Mouse (Mus musculus) midbrain, embryonic 13.5 days (tissue): Measurements from ENCODE around the gene Trappc3. TPM values are rescaled to one million over a fixed set of nuclear protein-coding genes. Genes with fewer than 3 reads are reported as not detected.

Experiments used
- ATAC-seq: fragments of 200-750 bp; cut with Nextera tagmentation; 2 replicates; pipeline ENCODE4 v1.8.0; 2017; ENCODE audit warnings: mild to moderate bottlenecking, moderate TSS enrichment, moderate library complexity
- H3K27ac ChIP-seq: fragments of 300-500 bp; sonication (generic); 2 replicates; pipeline ENCODE4 v1.5.1; 2015; ENCODE audit warnings: inconsistent platforms, mild to moderate bottlenecking, moderate library complexity
- H3K27me3 ChIP-seq: fragments of 300-500 bp; sonication (generic); 2 replicates; pipeline ENCODE4 v1.6.1; 2015; ENCODE audit warnings: mild to moderate bottlenecking, inconsistent platforms
- H3K36me3 ChIP-seq: fragments of 300-500 bp; sonication (generic); 2 replicates; pipeline ENCODE4 v1.6.1; 2015; ENCODE audit warnings: mild to moderate bottlenecking, inconsistent platforms
- H3K4me1 ChIP-seq: fragments of 300-500 bp; sonication (generic); replicated peaks from 2 replicates; pipeline ENCODE4 v1.6.1; 2015; ENCODE audit warnings: inconsistent platforms
- H3K4me2 ChIP-seq: fragments of 300-500 bp; sonication (generic); replicated peaks from 2 replicates; pipeline ENCODE4 v1.6.1; 2015; ENCODE audit warnings: moderate library complexity, mild to moderate bottlenecking, inconsistent platforms
- H3K4me3 ChIP-seq: fragments of 300-500 bp; sonication (generic); replicated peaks from 2 replicates; pipeline ENCODE4 v1.5.1; 2015; ENCODE audit warnings: mild to moderate bottlenecking, inconsistent platforms
- H3K9ac ChIP-seq: fragments of 300-500 bp; sonication (generic); replicated peaks from 2 replicates; pipeline ENCODE4 v1.6.1; 2015; ENCODE audit warnings: mild to moderate bottlenecking, inconsistent platforms
- H3K9me3 ChIP-seq: fragments of 300-500 bp; sonication (generic); 2 replicates; pipeline ENCODE4 v1.6.1; 2016; ENCODE audit warnings: mild to moderate bottlenecking, inconsistent platforms
- WGBS: fragments of 180-500 bp; shearing (Covaris S2); methylation state at CpG from one replicate; pipeline ENCODE4 v1.1.7; 2015; 5-methylcytosine and 5-hydroxymethylcytosine counted together
- polyA plus RNA-seq: library from polyadenylated mRNA; unstranded; fragments of >200 nt; fragmentation: Nextera tagmentation; extraction: Ambion mirVana; gene quantifications from 2 replicates; pipeline ENCODE4 v1.2.1, GENCODE M21; 2015

The Trappc3 gene
- polyA plus RNA-seq, 1 experiment from 2014 or later, result 149 TPM

DNA sequence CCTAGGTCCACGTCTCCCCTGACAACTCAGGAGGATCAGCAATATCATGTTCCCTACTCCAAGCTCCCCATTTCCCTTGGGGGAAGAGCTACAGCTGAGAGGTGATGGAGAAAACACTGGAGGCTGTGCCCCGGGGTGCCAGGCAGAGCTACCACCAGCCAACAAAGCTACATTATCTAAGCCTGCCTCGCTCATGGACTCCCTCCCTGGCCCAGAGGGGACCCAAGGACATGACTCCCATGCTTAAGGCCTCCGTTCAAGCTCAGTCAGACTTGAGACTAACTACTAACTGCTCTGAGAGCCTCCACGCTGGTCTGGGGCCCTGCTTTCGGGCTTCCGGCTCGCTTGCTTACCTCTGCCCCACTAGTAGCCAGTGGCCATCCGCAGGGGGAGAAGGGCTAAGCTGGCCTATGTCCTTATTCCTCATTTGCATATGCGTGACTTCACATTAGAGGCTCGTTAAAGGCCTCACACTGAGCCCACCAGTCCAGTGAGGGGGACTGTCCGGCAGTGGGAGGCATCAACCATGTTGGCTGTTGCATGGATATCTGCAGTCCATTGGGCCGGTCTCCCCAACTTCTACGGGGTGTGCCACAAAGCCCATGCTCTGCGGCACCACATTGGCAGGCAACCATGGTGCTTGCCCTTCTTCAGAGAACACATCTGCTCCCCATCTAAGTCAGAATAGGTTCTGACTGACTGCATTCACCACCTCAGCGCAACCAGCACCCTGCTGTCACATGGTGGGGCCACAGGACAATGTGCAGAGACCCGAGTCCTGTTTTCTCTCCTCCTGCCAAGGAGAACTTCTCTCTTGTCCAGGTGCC lies 9.5 kb upstream of the Trappc3 start:
- no peak for ATAC-seq
- 70% methylated on average over 17 of the region's 17 CpGs for WGBS
- H3K4me2 ChIP-seq, result peak overlapping the region; percentile 100

DNA sequence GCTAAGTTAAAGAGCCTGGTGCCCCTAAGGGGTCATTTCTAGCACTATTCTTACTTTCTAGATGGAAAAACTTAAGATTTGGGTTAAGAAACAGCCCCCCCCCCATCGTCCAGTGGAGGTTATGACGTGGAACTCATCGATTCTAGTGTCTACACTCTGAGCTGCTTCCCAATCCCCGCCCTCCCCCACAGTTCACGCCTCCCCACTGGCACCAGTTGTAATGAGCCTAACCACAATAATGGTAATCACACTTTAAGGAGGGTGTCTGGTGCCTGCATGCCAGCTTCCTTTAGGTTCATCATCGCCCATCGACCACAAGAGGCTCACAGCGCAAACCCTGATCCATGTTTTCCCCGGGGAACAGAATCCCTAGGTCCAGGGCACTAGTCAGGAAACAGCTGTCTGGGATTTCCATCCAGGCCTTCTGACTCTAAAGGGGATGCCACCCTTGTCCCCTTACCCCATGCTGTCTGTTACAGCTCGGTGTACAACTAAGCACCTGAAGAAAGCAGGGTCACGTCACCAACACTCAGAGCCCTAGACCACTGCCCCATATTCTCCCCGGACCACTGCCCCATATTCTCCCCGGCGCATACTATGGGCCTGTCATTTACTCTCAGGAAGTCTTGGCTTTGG lies 8.4 kb upstream of the Trappc3 start:
- WGBS, result 74% methylated on average over 14 of the region's 14 CpGs
- Histone ChIP-seq H3K4me1 (peaks cover 76% of the 10 kb centered on the region), H3K9ac (peak overlapping the region; percentile 94), H3K36me3 (peaks cover 3% of the 10 kb centered on the region; the same call in 1 of the 2 replicates), H3K4me2 (peak overlapping the region; percentile 100), H3K4me3 (peak overlapping the region; percentile 99), H3K27me3 (no peaks in the 10 kb centered on the region), H3K9me3 (no peaks in the 10 kb centered on the region), H3K27ac (peak overlapping the region; percentile 96; the same call in 1 of the 2 replicates)
- ATAC-seq, result no peak

More for the DNA sequence above, 9.5 kb upstream of the Trappc3 start:
- peak overlapping the region; percentile 11; the same call in 1 of the 2 replicates for H3K4me3 ChIP-seq
- H3K4me1 ChIP-seq, result peaks cover 79% of the 10 kb centered on the region
- peaks cover 7% of the 10 kb centered on the region; the same call in 1 of the 2 replicates for H3K36me3 ChIP-seq
- no peaks in the 10 kb centered on the region for H3K9me3 ChIP-seq
- no peak overlapping the region for H3K27ac ChIP-seq
- peak overlapping the region; percentile 30; the same call in 1 of the 2 replicates for H3K9ac ChIP-seq
- H3K27me3 ChIP-seq, result no peaks in the 10 kb centered on the region

DNA sequence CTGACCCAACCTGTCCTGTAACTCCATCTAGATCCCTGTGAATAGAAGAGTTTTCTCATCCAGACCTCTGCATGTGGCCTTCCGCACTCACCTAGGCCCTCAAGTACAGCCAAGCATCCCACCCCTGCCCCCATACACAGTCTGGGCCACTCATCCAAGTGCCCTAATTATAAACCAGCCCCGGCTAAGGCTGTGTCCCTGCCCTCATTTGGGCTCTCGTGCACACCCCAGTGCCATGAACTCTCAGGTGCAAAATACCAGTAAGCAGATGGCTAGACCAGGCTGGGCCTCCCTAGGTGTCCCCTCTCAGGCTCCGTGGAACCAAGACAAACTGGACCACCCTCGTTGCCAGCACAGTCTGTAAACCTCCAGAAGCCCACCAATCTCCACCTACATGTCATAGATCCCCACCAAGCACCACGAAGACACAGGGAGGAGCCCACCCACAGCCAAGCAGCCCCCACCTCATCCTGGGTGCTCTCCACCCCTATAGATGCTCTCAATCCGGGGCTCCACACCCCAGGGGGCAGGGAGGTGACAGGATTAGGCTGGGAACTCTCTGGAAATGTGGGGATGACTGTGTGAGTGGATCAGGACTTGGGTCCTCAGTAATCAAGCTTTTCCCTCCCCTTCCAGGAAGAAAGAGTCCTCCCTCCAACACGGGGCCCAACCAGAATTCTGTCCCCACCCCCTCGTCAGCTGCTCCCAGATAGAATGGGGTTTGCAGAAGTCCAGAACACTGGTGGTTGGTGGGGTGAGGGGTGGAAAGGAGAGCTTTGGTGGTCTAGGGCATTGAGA lies 7.6 kb upstream of the Trappc3 start:
- peak overlapping the region; percentile 99 for H3K4me3 ChIP-seq
- H3K4me1 ChIP-seq, result peaks cover 76% of the 10 kb centered on the region
- 20% methylated on average over 9 of the region's 9 CpGs for WGBS
- H3K27ac ChIP-seq, result peak overlapping the region; percentile 96
- no peaks in the 10 kb centered on the region for H3K9me3 ChIP-seq
- H3K4me2 ChIP-seq, result peak overlapping the region; percentile 100
- 0 out of 2 replicates have a peak, but pooled peaks have one; percentile 1 for ATAC-seq
- peak overlapping the region; percentile 94 for H3K9ac ChIP-seq
- no peaks in the 10 kb centered on the region for H3K27me3 ChIP-seq
- H3K36me3 ChIP-seq, result peaks cover 3% of the 10 kb centered on the region; the same call in 1 of the 2 replicates

DNA sequence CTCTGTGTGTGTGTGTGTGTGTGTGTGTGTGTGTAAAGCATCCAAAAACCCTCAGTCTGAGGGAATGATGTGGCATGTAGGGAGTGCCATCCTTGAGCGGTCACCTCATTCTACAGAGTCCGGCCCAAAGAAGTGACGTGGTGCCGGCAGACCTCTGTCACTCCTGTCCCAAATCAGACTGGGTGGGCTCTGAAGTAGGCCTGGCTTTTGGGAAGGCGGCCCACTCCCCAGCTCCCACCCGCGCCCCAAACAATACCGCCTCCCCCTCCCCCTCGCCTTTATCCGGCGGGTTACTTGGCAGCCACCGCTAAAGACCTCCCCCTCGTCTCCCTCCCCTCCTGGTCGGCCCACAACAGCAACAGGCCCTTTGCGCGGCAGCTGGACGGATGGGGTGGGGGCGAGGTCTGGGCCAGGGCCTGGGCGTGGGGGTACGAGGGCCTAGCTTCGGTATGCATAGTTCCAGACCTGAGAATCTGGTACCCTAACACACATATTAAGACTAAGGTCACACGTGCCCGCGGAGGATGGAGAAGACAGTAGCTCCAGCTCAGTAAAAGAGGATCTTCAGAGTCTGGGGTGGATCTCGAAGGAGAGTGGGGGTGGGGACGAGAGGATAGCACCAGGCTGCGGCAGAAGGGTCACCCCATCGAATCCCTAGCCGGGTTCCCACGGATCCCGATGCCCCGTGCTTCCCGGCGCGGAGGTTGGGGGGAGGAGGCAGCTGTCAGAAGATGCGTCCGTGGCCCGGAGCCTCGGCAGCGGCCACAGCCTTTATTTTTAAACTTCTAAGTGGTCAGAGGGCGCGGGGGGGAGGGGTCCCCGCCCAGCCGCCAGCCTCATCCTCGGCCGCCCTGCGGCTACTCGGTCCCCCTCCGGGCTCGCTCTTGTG lies 6.8 kb upstream of the Trappc3 start:
- Histone ChIP-seq H3K4me1 (peaks cover 76% of the 10 kb centered on the region), H3K27me3 (no peaks in the 10 kb centered on the region), H3K9ac (peak overlapping the region; percentile 94), H3K27ac (peak overlapping the region; percentile 96), H3K4me2 (peak overlapping the region; percentile 100), H3K4me3 (peak overlapping the region; percentile 99), H3K36me3 (peaks cover 3% of the 10 kb centered on the region; the same call in 1 of the 2 replicates), H3K9me3 (no peaks in the 10 kb centered on the region)
- under 1% methylated on average over 49 of the region's 50 CpGs for WGBS
- ATAC-seq, result peak; percentile 54

DNA sequence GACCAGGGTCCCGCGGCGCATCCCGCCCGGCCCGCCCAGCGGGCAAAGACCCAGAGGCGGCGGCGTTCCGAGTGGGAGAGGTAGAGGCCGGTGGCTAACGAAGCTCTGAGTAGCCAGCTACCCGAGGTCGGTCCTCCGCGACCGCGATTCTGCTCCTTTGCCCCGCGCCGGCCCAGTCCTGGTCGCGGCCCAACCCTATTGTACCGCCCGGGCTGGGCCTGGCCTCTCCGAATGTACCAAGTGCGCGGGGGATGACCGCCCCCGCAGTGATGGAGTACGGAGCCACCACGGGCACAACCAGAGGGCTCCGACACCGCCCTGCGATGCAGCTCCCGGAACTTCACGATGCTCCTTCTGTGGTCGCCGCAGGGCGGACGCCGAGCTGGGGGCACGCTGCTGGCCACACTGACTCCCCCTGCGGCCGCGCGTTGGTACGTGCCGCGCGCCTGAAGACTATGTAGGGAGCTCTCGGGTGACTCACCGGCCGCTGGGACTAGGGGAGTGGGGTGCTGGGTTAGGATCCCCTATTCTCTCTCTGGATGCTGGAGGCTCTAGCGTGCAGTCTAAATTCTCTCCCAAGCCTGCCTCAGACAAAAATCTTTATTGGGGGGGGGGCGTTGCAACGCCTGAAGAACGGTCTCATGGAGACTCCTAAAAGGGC lies 5.9 kb upstream of the Trappc3 start, which contains the start of gene Map7d1:
Gene Map7d1 (minus strand): TSS at position 213 of the 661 bp plus-strand sequence.
- ATAC-seq, result peak; percentile 86
- Histone ChIP-seq H3K9ac (peak within 1 kb of the TSS; percentile 94), H3K4me2 (peak within 1 kb of the TSS; percentile 100), H3K36me3 (no peaks in the 10 kb centered on the region), H3K4me1 (peaks cover 76% of the 10 kb centered on the region), H3K27me3 (no peaks in the 10 kb centered on the region), H3K4me3 (peak within 1 kb of the TSS; percentile 99), H3K27ac (peak within 1 kb of the TSS; percentile 96), H3K9me3 (no peaks in the 10 kb centered on the region)
- under 1% methylated on average over 58 of the region's 59 CpGs for WGBS

DNA sequence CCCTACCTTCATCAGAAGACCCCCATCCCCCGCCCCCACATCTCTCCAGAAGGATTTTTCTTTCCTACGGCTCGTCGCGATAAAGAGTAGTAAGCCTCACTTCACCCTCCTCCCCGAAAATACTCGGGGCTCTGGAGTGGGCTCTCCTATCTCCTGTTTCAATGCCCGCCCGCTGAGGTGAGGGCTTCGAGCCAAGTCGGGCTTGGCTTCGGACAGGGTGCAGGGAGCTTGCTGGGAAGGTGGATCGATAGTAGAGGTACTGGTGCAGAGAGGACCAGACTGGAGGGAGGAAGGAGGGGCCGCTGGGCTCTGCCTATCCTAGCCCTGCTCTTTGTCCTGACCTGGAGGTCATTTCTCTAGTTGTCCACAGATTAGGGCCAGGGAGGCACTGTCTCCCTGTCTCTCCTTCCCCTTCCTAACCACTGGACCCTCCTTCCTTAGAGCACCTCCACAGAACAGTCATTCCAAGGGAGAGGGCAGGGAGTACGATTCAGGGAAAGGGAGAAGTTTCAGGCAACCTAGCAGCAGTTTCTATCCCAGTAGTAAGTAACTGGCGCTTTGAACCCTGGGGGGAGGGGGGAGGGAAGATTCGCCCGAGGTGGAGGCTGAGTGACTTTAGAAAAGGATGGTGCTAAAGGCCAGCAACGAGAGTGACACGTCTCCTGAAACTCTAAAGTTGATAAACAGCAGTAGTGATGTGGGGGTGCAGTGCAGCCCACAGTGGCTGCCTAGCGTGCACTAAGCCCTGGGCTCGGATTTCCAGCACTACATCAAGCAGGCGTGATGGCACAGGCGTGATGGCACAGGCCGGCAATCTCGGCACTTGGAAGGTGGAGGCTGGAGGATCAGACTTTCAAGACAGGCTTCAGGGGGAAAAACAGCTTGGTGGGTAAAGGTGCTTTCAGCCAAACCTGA lies 4.9 kb upstream of the Trappc3 start:
- Histone ChIP-seq H3K4me3 (peak overlapping the region; percentile 99), H3K27ac (peak overlapping the region; percentile 96), H3K27me3 (no peaks in the 10 kb centered on the region), H3K4me2 (peak overlapping the region; percentile 100), H3K4me1 (peaks cover 66% of the 10 kb centered on the region), H3K9ac (peak overlapping the region; percentile 94), H3K36me3 (no peaks in the 10 kb centered on the region), H3K9me3 (no peaks in the 10 kb centered on the region)
- no peak for ATAC-seq
- 3% methylated on average over 26 of the region's 26 CpGs for WGBS

DNA sequence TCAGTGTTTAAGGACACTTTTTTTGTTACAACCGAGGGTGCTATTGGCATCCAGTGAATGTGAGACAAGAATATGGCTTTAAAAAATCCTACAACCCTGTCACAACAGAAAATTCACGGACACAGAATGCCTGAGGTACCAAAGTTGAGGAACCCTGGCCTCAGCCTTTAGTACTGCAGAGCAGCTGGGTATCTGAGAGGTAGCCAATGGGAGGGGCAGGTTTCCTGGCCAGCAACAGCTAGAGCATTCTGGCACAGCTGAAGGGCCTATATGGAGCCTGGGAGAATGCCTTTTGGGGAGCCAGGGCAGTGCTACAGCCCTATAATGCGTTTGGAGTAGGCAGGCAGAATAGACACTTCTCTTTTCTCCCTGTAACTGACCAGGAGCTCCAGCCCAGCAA lies 3.1 kb upstream of the Trappc3 start:
- no peak for ATAC-seq
- peak overlapping the region; percentile 67; the same call in 1 of the 2 replicates for H3K27ac ChIP-seq
- H3K9me3 ChIP-seq, result no peaks in the 10 kb centered on the region
- WGBS, result 29% methylated on average over 3 of the region's 3 CpGs
- H3K27me3 ChIP-seq, result no peaks in the 10 kb centered on the region
- H3K4me2 ChIP-seq, result peak overlapping the region; percentile 34; the same call in 1 of the 2 replicates
- H3K9ac ChIP-seq, result no peak overlapping the region
- no peaks in the 10 kb centered on the region for H3K36me3 ChIP-seq
- no peak overlapping the region for H3K4me3 ChIP-seq
- peaks cover 57% of the 10 kb centered on the region for H3K4me1 ChIP-seq

DNA sequence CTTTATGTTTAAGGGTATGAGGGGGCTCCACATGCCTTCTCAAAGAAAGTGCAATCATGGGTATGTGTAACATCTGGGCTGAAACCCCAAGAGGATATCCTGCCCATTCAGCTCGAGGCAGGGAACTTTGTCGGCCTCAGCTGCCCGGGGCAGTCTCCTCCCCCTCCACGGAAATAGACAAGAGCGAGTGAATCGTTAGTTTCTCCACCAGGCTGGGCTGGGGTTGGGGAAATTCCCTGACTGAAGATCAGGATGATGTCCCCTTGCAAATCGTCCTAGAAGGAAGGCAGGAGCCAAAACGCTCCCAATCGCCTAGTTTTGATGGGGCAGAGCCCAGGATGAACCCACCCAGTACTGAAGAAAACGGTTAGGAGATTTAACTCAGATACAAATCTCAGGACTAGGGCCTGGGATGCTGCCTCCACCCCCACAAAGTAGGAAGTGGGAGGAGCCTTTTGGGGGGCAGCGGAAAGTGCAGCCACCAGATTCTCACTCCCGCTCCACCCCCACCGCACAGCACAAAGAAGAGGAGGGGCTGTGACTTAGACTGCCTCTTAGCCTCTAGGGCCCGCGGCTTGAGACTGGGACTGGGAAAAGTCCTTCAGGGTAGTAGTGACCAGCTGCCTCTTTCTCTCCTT lies 2.5 kb upstream of the Trappc3 start:
- under 1% methylated on average over 15 of the region's 15 CpGs for WGBS
- peak overlapping the region; percentile 34 for H3K4me2 ChIP-seq
- peaks cover 52% of the 10 kb centered on the region for H3K4me1 ChIP-seq
- H3K9ac ChIP-seq, result 0 out of 2 replicates have a peak overlapping the region, but pooled peaks have one; percentile 32
- peak overlapping the region; percentile 67 for H3K27ac ChIP-seq
- no peaks in the 10 kb centered on the region for H3K36me3 ChIP-seq
- peak overlapping the region; percentile 11; the same call in 1 of the 2 replicates for H3K4me3 ChIP-seq
- H3K27me3 ChIP-seq, result no peaks in the 10 kb centered on the region
- no peaks in the 10 kb centered on the region for H3K9me3 ChIP-seq
- no peak for ATAC-seq

DNA sequence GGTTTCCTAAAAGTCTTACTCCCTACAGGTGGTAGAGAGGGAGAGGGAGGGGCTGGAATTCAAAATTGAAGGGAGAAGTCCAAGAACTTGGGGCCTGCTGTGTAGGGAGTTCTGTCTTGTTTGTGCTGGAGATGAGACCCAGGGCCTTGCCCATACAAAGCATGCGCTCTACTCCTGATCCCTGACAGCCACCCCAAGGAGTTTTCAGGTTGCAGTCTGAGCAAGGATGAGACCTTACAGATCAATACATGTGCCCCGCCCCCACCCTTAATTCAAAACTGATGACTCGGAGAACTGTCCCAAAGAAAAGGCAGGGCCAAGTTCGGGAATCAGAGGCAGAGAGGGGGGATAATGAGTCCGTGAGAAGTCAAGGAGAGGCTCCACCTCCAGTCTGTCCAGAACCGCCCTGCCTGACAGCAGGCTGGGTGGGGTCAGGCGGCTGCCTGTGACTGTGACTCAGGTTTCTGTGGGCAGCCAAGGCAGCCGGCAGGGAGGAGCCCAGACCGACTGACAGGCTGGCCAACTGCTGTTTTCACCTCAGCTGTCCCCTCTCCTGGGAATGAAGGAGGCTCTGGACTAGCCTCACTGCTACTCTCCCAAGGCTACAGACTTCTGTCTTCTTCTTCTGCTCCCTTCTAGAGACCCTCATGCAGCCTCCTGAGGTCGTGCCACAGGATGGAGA lies 1.5 kb upstream of the Trappc3 start:
- H3K9ac ChIP-seq, result no peak overlapping the region
- no peaks in the 10 kb centered on the region for H3K36me3 ChIP-seq
- ATAC-seq, result no peak
- H3K9me3 ChIP-seq, result no peaks in the 10 kb centered on the region
- peaks cover 51% of the 10 kb centered on the region for H3K4me1 ChIP-seq
- no peaks in the 10 kb centered on the region for H3K27me3 ChIP-seq
- WGBS, result 6% methylated on average over 10 of the region's 10 CpGs
- H3K4me3 ChIP-seq, result no peak overlapping the region
- peak overlapping the region; percentile 51; the same call in 1 of the 2 replicates for H3K27ac ChIP-seq
- no peak overlapping the region for H3K4me2 ChIP-seq
